Mouse (Mus musculus): ENCODE results near the gene Hsd17b14. TPM values are rescaled to one million over a fixed set of nuclear protein-coding genes. Genes with fewer than 3 reads are reported as not detected.
A peak's percentile ranks its signal among the peaks of the same experiment; 100 is the strongest.

Hsd17b14 gene
- total RNA-seq, 2 experiments from 2014 or later, result 1.0 to 1.3 TPM

DNA sequence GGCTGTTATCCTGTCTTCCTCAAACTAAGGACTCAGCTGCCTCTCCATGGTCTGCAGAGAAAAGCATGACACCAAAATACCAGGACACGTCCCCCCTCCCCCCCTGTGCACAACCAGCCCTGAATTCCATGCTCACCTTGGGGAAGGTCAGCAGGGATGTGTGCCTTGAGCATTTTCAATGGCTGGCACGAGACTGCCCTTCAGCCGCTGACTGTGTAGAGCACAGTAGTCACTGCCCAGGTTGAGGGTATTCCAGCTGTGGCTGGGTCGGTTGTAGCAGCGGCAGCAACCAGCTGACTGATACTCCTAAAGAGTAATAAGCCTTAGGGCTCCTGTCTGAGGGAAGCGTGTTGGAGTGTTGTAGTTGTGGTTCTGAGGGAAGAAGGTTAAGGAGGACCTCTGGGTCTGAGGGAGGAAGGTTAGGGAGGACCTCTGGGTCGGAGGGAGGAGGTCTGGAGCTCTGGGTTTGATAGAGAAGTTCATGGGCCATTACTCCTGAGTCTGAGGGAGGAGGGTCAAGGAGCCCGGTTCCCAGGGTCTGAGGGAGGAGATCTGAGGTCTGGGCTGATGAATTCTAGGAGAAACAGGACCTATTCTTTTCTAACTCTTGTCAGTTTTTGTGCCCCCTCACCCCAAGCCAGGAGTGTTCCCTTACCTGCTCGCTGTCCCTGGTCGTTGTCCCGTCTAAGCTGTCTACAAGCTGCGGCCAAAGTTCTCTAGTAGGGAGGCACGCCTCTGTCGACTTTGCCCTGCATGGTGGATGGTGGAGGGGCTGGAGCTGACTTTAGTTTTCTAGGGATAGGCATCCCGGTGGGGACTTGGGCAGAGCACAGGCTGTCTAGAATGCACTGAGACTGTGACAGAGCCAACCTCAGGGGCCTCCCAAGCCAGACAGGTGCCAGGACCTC, 20.0 kb downstream of the Hsd17b14 start:
- H3K4me3 ChIP-seq, result no peak overlapping the region
- no peak for DNase-seq
- no peak for TF ChIP-seq CTCF (IDR thresholded peaks at IDR 0.05)
- intact Hi-C loops (cut with DNase I), result no loop called here
- no peak overlapping the region for H3K27ac ChIP-seq

DNA sequence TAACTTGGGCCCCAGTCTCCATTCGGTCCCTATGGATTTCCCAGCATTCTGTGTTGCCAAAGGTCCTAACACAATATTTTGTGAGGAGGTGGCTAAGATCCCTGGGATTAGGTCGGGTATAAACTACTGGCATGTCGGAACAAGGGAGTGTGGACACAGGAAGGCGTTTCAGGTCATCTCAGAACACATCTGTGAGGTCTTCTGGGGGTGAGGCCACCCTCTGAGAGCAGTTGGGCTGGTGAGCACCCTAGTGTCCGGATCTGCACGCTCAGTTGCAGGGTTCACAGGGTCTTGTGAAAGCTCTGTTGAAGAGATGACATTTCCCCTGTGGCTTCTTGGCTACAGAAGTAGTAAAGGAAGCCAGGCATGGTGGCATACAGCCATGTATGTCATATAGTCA, 31.2 kb downstream of the Hsd17b14 start:
- TF ChIP-seq CTCF (IDR thresholded peaks at IDR 0.05), result no peak
- Histone ChIP-seq H3K27ac (no peak overlapping the region), H3K4me3 (no peak overlapping the region)
- DNase-seq, result no peak
- intact Hi-C loops (cut with DNase I), result no loop called here

DNA sequence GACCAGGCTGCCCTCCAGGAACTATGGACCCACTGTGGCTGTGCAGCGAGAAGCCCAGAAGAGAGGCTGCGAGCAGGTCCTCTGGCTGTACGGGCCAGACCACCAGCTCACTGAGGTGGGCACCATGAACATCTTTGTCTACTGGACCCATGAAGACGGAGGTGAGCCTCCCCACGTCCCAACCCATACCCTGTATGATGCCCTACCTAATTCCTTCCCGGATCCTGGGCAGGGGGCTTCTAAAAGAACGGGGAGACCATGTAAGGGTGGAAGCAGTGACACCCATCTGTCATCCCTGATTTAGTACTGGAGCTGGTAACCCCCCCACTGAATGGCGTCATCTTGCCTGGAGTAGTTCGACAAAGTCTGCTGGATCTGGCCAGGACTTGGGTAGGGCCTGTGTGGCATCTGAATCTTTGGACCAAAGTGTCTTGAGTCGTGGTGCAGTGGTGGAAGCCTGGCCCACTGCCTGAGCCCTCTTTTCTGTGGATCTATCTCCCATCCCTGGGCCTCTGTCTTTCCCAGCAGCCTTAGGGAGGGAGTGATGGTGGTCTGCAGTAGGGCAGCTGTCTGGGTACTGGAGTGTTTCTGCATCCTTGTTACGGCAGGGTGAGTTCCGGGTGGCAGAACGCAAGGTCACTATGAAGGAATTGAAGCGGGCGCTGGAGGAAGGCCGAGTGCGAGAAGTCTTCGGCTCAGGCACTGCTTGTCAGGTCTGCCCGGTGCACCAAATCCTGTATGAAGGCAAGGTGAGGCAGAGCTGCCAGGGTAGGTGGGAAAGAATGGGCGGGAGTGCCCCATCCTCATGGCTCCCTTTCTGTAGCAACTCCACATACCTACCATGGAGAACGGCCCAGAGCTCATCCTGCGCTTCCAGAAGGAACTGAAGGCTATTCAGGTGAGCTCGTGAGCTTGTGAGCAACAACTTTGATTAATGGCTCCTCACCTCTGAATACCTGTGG, 33.2 kb downstream of the Hsd17b14 start:
- no peak for TF ChIP-seq CTCF (IDR thresholded peaks at IDR 0.05)
- H3K4me3 ChIP-seq, result no peak overlapping the region
- H3K27ac ChIP-seq, result no peak overlapping the region
- DNase-seq, result no peak
- intact Hi-C loops (cut with DNase I), result loop anchor here (2.0 kb wide), 1 partner anchor 19 kb away; no protein-coding TSS in a partner anchor

DNA sequence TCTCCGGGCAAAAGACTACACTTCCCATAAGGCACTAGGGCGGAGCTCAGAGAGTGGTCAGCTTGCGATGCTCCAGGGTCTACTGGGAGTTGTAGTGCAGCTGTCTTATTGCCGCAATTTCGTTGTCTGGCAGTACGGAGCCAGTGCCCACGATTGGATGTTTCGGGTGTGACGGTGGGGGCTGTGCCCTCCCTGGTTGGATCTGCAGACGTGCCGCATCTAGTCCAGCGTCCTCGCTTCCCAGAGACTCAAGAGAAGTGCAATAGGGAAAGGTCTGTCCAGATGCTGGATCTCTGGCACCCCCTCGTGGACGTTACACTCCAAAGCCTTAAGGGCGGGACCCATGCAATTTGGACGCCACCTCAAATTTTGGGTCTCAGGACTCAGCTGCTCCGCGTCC, 34.5 kb downstream of the Hsd17b14 start:
- DNase-seq, result peak; percentile 96
- intact Hi-C loops (cut with DNase I), result loop anchor here (2.0 kb wide), 1 partner anchor 20 kb away; no protein-coding TSS in a partner anchor
- peak overlapping the region; percentile 76 for H3K27ac ChIP-seq
- TF ChIP-seq CTCF (IDR thresholded peaks at IDR 0.05), result peak; percentile 90
- peak overlapping the region; percentile 64 for H3K4me3 ChIP-seq

DNA sequence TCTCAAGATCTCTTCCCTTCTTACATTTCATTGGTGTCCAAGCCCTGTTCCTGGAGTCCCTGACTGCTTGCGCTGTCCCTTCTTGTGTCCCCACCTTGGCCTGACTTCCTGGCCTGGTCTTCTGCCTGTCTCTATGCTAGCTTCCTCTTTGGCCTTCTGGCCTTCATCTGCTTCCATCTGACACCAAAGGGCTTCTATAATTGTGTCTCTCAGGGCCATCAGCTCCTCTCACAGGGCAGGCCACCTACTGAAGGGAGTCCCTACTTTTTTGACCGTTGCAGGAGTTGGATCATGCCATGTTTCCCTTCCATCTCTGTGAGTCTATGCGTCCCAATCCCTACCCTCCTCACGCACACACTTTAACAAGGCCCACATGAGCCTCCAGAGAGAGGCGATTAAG, 35.2 kb downstream of the Hsd17b14 start:
- intact Hi-C loops (cut with DNase I), result loop anchor here (2.0 kb wide), 2 partner anchors 21 to 33 kb away; no protein-coding TSS in a partner anchor
- Histone ChIP-seq H3K4me3 (no peak overlapping the region), H3K27ac (peak overlapping the region; percentile 76)
- DNase-seq, result no peak
- no peak for TF ChIP-seq CTCF (IDR thresholded peaks at IDR 0.05)

DNA sequence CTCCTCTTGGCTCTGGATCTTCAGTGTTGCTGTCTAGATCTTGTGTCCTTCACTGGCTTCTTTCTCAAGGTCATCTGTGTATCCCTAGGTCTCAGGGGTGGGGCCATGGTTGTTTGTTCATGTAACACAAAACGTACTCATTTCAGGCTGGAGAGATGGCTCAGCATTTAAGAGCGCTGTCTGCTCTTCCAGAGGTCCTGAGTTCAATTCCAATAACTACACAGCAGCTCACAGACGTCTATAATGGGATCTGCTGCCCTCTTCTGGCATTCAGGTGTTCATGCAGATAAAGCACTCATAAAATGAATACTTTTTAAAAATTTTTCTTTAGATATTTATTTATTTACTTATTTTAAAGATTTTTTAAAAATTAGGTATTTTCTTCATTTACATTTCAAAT, 36.2 kb downstream of the Hsd17b14 start:
- DNase-seq, result no peak
- H3K27ac ChIP-seq, result peak overlapping the region; percentile 76
- no peak overlapping the region for H3K4me3 ChIP-seq
- intact Hi-C loops (cut with DNase I), result loop anchor here (2.0 kb wide), 1 partner anchor 34 kb away; no protein-coding TSS in a partner anchor
- peak; percentile 54 for TF ChIP-seq CTCF (IDR thresholded peaks at IDR 0.05)

DNA sequence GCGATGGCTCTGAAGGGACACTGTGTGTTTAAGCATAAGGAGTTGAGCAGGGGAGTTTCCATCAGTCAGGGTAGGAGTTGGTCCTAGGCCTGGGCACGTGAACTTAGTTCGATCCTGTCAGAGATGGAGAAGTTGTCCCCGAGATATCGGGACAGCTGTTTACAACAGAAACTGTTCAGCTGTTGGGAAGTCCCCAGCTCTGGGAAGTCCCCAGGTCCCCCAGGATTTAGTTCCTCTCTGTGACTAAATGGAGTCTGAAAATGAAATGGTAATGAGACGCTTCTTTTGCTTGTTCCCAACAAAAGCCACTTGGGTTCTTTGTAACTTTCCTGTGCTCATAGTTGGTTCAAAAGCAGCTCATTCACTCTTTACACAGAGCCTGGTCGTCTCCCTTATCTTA, 37.2 kb downstream of the Hsd17b14 start:
- peak overlapping the region; percentile 77 for H3K27ac ChIP-seq
- intact Hi-C loops (cut with DNase I), result loop anchor here (2.0 kb wide), 2 partner anchors 35 to 117 kb away; no protein-coding TSS in a partner anchor
- H3K4me3 ChIP-seq, result no peak overlapping the region
- no peak for DNase-seq
- no peak for TF ChIP-seq CTCF (IDR thresholded peaks at IDR 0.05)

DNA sequence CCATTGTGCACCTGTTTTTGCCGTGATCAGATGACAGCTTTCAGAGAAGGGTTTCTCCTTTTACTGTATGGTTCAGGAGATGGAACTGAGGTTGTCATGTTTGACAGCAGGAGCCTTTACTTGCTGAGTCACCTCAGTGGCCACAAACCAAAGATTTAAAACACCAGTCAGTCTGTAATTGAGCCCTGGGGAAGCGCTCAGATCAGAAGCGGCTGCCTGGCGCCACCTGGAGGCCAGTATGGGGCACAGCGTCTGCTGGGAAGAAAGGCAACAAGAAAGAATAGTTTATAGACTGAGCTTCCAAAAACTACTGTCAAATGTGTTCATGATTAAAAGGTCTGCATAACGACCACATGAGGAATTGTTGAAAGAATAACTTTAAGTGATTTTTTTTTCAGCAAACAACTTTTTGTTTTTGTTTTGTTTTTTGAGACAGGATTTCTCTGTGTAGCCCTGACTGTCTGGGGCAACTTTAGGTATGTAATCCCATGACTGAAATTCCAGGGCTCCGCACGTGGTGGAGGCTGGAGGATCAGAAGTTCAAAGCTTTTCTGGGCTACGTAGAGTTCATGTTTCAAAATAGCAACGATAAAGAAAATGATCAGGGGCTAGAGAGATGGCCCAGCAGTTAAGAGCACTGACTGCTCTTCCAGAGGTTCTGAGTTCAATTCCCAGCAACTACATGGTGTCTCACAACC, 38.6 kb downstream of the Hsd17b14 start:
- intact Hi-C loops (cut with DNase I), result loop anchor here (2.0 kb wide), 1 partner anchor 118 kb away; no protein-coding TSS in a partner anchor
- H3K4me3 ChIP-seq, result peak overlapping the region; percentile 31
- H3K27ac ChIP-seq, result peak overlapping the region; percentile 77
- TF ChIP-seq CTCF (IDR thresholded peaks at IDR 0.05), result no peak; the same call in 1 of the 2 replicates
- peak; percentile 85 for DNase-seq

DNA sequence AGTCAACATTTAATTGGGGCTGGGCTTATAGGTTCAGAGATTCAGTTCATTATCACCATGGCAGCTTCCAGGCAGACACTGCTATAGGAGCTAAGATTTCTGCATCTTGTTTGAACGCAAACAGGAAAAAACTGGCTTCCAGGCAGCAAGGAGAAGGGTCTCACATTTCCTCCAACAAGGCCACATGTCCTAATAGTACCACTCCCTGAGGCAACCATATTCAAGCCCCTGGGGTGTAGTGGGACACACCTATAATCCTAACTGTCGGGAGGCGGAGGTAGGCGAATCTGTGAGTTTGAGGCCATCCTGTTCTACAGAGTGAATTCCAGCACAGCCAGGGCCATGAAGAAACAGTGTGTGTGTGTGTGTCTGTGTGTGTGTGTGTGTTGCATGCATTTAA, 40.5 kb downstream of the Hsd17b14 start:
- TF ChIP-seq CTCF (IDR thresholded peaks at IDR 0.05), result no peak
- intact Hi-C loops (cut with DNase I), result loop anchor here (5.0 kb wide), 1 partner anchor 37 kb away; no protein-coding TSS in a partner anchor
- no peak overlapping the region for H3K4me3 ChIP-seq
- no peak for DNase-seq
- H3K27ac ChIP-seq, result no peak overlapping the region

DNA sequence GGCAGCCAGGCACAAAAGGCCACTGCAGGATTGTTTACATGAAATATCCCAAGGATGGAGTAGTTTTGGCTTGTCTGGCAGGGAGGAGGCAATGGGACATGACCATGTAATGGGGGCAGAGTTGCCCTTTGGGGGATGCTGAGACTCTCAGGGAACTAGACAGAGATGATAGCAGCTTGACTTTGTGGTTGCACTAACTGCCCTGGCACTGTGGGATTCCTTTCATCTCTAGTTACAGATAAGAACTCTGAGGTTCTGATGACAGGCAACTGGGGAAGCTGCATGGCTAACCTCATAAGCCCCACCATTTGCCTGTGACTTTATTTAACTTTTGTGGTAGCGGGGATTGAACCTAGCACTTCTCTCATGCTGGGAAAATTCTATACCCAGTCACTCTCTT, 41.4 kb downstream of the Hsd17b14 start:
- no peak overlapping the region for H3K27ac ChIP-seq
- DNase-seq, result no peak
- TF ChIP-seq CTCF (IDR thresholded peaks at IDR 0.05), result no peak
- no peak overlapping the region for H3K4me3 ChIP-seq
- intact Hi-C loops (cut with DNase I), result loop anchor here (2.0 to 5.0 kb wide), 3 partner anchors 15 to 91 kb away; no protein-coding TSS in a partner anchor

DNA sequence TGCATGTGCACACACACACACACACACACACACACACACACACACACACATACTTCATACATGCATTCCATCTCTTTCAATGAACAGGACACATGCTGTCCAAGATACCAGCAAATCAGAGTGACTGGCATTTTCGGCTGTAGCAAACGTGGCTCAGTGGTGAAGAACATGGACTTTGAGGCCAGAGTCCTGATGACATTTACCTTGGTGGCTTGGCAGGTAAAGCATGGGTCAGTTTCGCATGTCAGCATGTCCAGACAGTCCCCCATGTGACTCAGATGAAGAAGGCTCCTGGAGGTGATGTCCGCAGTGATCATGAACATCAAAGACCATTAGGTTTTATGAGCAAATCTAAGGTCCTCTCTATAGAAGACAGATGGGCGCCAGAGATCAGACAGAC, 42.3 kb downstream of the Hsd17b14 start:
- intact Hi-C loops (cut with DNase I), result loop anchor here (2.0 to 5.0 kb wide), 3 partner anchors 14 to 90 kb away; no protein-coding TSS in a partner anchor
- no peak for TF ChIP-seq CTCF (IDR thresholded peaks at IDR 0.05)
- Histone ChIP-seq H3K27ac (no peak overlapping the region), H3K4me3 (no peak overlapping the region)
- no peak for DNase-seq

DNA sequence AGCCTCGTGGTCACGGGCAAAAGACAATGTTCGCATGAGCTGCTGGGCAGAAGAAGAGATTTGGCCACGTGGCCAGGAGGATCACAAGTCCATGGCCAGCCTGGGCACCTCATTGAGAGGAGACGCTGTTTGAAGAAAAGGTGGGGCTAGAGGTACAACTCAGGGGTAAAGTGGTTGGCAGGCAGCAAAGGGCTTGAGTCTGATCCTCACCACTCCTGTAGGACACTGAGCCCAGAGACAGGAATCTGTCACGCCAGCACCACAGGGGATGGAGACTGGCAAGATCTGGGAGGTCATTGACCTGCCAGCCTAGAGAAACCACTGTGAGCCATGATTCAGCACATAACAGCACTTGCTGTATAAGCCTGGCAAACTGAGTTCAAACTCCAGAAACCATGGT, 42.8 kb downstream of the Hsd17b14 start:
- no peak overlapping the region for H3K27ac ChIP-seq

More for the DNA sequence above, 42.8 kb downstream of the Hsd17b14 start:
- intact Hi-C loops (cut with DNase I), result loop anchor here (2.0 to 5.0 kb wide), 3 partner anchors 13 to 89 kb away; no protein-coding TSS in a partner anchor
- H3K4me3 ChIP-seq, result no peak overlapping the region
- TF ChIP-seq CTCF (IDR thresholded peaks at IDR 0.05), result no peak
- DNase-seq, result no peak
